Mouse (Mus musculus): ENCODE results near the gene Cdc42se1.

Cdc42se1 gene

DNA sequence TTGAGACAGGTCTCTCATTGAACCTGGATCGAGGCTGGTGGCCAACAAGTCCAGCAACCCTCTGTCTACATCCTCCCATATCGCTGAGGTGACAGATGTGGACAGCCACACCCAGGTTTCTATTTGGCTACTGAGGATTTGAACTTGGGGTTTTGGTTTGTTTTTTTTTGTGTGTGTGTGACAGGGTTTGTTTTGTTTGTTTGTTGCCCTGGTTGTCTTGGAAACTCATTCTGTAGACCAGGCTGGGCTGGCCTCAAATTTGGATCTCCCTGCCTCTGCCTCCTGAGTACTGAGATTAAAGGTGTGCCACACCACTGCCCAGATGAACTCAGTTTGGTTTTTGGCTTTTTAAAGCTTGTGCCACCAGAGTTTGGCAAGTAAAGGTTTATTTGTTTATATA, 5.5 kb upstream of the Cdc42se1 start:
- no peak for DNase-seq (ENCODE audit: low spot score in 2 of 2)

DNA sequence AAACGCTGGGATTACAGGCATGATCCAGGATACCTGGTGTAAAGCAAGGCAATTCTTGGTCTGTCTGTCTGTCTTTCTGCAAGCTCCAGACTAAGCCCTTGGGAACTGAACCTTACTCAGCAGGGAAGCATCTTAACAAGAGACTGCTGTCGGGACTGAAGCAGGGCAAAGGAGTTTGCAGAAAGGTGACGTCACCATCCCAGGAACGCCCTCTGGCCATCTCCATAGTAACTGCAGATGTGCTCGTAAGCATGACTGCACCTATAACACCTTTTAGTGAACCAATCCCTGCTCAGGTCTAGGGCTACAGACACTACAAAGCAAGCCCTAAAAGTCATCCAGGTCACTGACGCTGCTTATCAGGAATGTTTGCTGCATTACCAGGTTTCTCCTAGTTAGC, 4.2 kb upstream of the Cdc42se1 start:
- DNase-seq (ENCODE audit: low spot score in 2 of 2) = no peak

DNA sequence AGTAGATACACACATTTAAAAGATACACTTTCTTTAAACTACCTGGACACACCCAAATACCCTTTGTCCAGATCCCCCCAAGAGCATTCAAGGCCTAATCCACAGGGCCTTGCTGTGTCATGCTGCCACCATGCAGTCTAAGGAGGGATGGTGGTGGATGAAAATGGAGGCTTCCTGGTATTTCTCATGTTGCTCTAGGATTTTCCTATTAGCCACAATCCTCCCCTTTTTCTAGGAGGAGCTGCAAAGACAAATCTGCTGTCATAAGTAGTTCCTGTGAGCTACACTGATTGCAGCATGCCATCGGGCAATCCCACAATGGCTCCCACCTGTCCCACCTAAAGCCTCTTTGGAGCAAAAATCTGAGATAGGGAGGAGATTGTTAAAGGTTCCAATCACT, 1.3 kb upstream of the Cdc42se1 start:
- no peak for DNase-seq (ENCODE audit: low spot score in 2 of 2)

DNA sequence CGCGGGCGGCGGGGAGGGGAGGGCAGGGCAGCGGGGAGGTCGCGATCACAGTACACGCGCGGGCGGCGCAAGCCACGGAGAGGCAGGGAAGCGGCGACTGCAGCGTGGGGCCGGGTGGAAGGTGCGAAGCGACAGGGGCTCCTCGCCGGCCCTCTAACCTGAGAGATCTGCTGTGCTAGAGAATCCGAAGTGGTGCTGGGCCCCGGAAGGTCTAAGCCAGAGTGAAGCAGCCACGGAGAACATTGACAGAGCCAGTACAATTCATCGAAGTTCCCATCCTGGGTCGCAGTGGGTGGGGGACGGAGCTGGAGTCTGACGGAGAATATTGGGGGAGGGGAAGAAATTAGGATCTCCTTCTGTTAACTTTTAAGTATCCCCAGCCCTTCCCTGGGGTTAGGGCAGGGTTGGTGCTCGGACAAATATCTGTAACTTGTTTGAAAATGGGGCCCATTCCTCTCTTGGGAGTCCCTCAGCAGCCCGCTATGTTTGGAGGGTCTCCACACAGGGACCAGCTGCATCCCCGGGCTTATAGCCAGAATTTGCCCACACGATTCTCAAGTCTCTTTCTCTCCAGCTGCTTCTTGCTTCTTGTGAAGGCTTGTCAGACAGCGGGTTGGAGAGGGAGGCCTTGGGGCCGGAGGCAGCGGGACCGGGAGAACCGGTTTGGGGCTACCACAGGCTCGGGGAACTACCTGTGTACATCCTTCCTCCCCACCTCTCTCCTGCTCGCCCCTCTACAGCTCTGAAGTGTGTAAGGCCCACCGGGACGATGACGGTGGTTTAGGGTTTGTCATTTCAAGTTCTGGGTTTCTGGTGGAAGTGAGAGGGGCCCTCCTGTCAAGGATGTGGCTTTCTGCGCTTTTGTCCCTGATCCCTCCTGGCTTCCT, 605 bp downstream of the Cdc42se1 start:
- peak; percentile 58 to 73 for DNase-seq (ENCODE audit: low spot score in 2 of 2)

DNA sequence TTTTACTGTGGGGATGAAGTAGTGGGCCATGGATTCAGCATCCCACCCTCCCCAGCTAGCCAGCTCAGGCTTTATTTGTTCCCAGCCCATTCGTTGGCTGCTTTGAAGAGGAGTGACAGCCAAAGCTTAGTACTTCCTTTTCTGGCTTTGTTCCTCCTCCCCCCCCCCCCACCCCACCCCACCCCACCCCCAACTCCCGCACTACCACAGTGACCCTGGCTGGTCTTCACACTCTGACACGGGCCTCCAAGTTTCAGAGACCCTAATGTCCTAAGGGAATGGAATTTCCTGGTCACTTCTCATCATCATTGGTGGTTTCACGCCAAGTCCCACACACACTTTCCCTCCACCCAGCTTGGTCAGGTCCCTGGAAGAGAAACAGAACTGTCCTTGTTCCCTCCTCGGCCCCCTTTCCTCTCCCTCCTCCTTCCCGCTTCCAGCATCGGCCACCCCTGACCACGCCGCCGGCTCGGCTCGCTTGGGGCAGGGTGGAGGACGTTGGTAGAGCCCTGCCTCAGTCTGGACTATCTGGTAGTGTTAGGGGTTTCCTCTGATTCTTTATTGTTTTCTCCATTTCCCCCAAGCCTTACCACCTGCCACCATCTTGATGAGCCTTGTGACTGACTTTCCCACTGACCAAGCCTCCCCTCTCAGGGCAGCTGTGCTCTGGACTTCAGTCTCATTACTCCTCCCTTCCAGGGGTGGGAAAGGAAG, 1.4 kb downstream of the Cdc42se1 start:
- peak in 1 of 2 experiments; percentile 45 for DNase-seq (ENCODE audit: low spot score in 2 of 2)

DNA sequence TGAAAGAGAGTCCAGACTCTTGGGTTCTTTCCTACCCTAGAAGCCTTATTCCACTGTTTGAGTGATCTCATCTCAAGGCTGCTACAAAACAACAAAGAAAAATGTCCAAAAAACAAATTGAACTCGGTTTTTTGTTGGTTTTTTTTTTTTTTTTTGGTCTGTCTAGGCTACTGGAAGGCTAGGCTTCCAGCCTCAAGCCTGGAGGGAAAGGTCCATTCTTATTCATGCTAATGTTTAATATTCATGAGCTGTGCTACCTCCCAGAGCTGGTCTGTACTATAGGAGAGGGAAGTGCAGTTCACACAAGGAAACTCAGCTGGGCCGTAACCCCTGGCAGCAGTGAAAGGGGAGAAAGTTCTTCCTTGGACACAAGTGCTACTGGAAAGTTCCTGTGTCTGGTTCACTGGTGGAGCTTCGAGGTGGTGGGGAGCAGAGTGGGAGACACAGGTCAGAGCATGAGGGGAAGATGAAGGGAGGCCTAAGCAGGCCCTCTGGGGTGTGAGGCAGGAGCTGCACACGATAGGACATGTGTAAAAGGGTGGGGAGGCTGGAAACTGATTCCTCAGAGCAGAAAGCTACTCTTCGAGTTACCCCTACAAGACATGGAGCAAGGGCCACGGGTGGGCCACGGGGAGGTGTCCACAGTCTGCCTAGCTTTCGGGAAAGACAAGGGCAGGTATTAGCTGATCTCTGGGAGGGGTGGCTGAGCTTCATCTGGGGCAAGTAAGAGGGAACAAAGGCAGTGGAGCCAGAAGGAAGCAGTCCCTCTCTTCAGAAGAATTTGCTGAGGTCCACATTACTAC, 2.2 kb downstream of the Cdc42se1 start:
- DNase-seq (ENCODE audit: low spot score in 2 of 2) = no peak

DNA sequence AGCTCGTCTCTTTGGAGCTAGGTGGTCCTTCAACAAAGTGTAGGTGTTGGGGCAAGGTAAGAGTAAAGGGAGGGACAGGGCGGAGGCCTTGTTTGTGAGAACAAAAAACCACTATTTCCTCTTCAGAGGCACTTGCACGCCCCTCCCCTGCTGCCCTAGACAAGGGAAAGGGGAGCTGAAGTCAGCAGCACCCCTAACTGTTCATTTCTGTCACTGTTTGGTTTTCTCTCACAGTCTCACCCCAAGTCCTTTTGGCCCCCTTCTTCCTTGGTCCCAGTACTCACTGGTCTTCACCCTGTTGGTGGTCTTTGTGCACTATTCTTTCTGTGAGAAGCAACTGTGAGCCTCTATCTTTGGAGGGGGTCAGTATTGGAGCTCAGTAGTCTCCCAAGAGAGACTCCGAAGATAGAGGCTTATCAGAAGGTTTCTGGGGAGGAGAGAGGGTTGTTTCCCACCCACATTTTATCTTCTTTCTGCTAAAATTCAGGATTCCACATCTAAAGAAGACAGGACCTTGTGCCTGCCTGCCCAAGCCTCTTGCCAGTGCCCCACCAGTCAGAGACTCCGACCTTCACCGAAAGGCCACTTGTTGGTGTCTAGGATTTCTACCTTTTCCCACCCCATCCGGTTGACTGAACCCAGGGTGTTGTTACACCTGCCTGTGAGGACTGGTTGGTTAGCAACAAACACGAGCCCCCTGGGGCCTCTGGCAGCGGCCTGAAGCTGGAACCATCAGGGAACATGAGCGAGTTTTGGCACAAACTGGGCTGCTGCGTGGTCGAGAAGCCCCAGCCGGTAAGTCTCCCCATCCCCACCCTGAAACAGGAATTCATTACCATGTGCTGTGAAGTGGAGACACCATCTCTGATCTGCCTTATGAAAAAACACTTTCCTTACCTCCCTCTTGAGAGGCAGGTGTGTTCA, 3.0 kb downstream of the Cdc42se1 start, which contains the start of gene Mllt11:
Gene Mllt11 (minus strand): TSS at position 874 of the 924 bp plus-strand sequence.
- no peak for DNase-seq (ENCODE audit: low spot score in 2 of 2)

DNA sequence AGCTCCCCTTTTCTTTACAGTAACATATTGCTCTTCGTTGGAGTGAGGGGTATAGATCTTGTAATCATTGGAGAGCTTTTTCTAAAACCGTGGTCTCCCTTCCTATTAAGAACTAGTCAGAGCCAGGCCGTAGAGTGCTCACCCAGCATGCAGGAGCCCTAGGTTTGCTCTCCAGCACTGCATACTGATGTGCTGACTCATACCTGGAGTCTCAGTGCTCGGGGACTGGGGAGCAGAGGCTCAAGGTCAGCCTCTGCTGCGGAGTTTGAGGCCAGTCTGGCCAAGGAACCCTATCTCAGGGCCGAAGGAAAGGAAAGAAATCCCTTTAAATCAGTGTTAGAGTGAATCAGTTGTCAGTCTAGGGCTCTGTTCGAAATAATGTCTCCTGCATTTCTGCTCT, 4.2 kb downstream of the Cdc42se1 start:
- peak in 1 of 2 experiments; percentile 66 for DNase-seq (ENCODE audit: low spot score in 2 of 2)

DNA sequence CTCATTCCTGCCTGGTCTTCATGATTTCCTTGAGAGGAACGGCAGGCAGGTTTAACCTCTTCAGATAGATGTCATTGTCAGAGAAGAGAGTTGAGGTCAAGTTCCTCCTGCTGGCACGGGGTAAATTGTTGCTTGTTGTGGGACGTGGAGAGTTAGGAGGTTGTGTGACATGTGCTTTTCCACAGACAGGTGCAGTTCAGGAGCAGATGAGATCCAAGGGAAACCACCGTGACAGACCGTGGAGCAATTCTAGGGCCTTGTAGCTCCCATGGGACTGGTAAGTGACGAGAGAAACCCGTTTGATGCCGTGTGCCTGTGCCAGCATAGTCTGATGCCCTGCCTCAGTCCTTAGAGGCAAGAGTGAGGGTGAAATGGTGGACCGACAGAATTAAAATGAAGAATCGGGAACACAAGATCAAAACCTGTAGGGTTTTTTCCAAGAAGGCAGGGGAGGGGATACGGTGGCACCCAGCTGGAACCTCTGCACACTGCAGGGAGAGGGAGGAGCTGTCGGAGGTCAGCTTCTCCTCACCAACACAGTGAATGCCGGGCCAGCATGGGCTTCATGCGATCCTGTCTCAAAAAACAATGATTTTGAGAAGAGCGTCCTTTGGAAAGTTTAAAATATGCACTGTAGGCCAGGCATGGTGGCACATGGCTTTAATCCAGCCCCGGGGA, 4.9 kb downstream of the Cdc42se1 start:
- DNase-seq (ENCODE audit: low spot score in 2 of 2) = no peak

DNA sequence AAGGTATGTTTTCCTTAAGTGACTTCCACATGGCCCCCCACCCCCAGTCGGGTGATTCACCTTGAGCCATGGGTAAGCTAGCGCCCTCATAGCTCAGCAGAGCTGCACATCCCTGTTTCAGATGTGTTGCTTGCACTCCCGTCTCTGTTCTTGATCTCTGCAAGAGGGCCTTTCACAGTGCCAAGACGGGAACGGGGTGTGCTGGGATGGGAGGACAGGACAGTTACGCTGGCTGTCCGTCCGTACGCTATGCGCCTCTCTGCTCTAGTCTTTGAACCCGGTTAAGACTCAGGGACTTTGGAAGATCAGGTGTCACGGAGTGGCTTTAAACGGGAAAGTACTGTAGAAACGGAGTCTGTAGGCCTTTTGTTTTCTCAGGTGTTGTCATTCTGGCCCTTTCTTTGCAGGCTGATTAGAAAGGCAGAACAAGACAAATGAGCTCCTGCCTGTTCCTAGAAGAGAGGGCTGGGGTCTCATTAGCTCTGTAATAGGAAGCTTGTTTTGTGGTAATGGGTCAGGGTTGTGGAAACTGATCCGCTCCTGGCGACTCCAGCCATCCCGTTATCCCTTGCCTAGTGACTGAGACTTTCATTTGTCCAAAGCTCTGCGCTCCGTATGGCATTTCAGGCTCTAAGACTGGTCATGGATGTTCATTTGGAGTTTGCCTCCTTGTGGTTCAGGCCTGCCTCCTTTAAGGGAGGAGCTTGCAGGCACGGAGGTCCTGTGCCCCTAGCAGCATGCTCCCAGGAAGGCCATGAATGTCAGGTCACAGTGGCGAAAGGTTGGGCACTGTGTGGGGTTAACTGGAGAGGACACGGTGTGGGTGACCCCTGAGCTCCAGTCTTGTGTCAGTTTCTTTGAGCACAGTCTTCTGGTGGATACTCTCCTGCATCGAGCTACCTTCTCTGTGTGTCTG, 7.1 kb downstream of the Cdc42se1 start:
- no peak for DNase-seq (ENCODE audit: low spot score in 2 of 2)

DNA sequence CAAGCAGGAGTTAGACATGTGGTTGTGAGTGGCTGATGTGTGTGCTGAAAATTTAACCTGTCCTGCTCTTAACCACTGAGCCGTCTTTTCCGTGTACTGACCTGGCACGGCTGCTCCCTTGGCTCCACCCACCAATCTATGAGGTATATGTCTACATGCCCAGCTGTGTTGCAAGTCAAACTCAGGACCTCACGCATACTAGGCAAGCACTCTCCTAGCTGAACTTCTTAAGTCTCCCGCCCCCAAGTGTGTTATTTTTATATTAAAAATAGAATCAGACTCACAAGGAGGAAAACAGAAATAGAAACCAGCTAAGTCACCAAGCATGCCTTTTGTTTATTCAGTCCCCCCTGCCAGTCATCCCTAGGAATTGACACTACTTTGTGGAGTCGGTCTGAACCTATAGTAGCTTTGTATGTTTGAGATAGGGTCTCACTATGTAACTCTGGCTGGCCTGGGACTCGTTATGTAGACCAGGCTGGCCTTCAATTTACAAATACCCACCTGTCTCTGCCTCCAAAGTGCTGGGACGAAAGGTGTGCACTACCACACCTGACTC, 9.1 kb downstream of the Cdc42se1 start:
- DNase-seq (ENCODE audit: low spot score in 2 of 2) = no peak

DNA sequence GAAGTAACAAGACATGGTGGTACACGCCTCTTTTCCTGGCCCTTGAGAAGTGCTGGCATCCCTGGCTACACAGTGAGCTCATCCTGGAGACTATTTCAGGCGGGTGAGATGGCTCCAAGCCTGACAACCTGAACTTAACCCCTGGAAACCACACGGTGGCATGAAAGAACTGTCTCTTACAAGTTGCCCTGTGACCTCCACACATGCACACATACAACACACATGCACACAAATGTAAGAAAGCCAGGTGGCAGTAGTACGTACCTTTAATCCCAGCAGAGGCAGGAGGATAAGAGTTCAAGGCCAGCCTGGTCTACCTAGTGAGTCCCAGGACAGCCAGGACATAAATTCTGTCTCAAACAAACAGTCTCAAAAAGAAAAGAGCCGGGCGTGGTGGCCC, 10.5 kb downstream of the Cdc42se1 start:
- DNase-seq (ENCODE audit: low spot score in 2 of 2) = no peak

DNA sequence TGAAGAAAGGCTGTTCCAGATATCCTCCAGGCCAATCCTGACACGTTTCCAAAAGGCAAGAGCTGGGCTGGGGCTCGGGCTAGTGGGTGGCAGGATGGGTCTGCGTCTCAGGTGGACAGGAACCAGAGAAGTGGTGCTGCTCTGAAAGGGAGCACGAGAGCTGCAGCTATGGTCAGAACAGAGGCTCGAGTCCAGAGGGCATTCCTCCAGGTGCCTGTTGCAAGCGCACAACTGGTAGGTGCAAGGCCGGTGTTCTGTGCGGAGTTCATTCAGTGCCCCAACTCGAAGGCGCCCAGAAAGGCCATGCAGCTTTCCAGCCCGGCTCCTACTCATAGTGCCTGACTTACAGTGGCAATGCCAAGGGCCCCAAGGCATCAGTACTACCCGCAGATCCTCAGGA, 11.4 kb downstream of the Cdc42se1 start:
- DNase-seq (ENCODE audit: low spot score in 2 of 2) = no peak

DNA sequence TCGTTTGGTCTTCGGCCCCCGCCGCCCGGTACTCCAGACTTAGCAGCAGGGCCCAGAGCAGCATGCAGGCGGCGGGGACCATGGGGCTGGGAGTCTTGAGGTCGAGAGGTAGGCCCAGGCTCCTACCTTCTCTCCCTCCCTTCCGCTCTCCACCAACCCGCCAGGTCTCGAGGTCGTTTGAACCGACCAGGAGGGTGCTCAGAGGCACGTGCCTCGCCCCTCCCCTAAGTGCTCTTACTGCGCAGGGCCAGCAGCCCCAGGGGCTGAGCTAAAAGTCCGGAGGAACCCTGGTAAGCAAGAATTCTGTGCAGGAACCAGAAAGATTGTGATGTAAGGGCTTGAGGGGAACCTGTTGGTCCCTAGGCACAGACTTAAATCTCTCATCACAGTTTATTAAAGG, 12.4 kb downstream of the Cdc42se1 start:
- no peak for DNase-seq (ENCODE audit: low spot score in 2 of 2)

DNA sequence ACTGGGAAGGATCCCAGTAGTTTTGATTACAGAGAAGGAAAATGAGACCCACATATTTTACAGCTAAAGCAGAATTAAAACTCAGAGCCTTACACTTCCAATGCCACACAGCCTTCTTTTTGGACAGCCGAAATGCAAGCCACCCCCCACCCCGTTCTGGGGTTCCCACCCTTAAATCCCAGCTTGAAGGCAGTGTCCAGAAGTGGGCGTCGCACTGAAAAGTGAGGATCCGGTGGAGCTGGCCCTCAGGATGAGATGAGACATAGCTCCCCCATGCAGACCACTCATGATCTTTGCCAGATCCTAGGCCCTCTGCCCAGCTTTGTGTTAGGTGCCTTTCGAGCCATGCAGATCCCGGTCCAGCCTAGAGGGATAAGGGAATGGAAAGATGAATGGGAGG, 13.0 kb downstream of the Cdc42se1 start, which contains the start of gene Gm128:
Gene Gm128 (minus strand): TSS at position 101 of the 400 bp plus-strand sequence.
- DNase-seq (ENCODE audit: low spot score in 2 of 2) = no peak

DNA sequence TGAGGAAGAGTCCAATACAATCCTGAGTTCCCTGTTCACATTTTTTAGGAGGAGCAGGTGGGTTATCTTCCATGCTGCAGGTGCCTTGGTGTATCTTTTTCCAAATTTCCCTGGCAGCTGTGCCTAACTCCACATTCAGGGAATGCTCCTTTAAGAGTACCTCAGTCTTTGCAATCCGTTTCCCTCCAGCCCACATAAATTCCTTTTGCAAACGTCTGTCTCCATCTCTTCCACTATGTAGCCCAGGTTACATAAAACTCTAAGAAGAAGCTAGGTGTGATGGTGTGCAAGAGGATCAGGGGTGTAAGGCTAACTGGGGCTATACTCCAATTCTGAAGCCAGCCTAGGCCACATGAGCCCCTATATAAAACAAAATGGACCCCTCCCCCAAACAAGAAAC, 14.6 kb downstream of the Cdc42se1 start:
- DNase-seq (ENCODE audit: low spot score in 2 of 2) = no peak

DNA sequence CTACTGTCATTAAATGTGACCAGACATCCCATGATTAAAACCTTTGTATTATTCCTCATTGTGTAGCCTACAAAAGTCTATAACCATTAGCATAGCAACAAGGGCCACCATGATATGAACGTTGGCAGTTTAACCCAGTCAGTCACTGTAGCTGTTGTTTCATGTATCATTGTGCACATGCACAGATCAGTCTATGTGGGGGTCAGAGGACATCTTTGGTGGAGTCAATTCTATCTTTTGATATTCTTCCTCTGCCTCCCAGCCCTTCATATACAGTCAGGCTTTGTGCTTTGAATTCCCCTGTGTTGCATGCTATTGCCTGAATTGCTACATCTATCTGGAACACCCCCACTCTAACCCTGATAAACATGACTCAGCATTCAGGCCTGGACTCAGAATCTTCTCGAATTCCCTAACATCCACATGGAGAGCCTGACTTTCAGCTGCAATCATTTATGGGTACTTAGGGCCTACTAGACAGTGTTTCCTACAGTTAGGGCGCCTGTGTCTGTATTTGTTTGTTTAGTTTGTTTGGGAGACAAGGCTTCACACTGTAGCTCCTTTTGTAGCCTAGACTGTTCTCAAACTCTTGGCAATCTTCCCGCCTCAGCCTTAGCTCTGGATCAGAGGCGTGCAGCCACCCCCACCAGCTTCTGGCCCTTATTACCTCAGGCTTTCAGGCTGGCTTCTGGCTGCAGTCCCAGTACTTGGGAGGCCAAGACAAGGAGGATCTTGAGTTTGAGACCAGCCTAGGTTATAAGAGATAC, 18.1 kb downstream of the Cdc42se1 start:
- no peak for DNase-seq (ENCODE audit: low spot score in 2 of 2)

DNA sequence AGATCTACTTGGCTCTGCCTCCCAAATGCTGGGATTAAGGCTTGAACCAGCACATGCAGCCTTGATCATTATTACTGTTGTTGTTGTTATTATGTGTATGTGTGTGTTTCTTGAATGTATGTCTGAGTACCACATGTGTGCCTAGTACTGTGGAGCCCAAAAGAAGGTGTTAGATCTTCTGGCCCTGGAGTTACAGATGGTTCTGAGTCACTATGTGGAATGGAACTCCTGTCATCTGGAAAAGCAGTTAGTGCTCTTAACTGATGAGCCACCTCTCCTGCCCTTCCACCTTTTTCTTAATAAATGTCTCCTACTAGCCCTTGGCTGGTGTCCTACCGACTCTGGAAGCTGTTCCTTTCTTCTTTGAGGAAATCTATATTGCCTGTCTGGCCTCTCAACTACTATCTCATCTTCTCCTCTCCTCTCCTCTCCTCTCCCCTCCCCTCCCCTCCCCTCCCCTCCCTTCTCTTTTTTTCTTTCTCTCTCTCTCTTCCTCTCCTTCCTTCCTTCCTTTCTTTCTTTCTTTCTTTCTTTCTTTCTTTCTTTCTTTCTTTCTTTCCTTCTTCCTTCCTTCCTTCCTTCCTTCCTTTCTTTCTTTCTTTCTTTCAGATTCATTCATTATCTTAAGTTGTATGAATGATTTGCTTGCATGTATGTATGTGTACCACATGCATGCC, 19.3 kb downstream of the Cdc42se1 start:
- no peak for DNase-seq (ENCODE audit: low spot score in 2 of 2)
